ENCODE assay signal across 13 mouse cellular contexts in genomic region chr5:8425899-8426298, GRCm38 (mm10).
"Had no signal": no experiment of that assay in that cellular context is flagged by ENCODE, and none has a peak within 500 bp of the region (broad histone marks: within the 10 kb centered on the region; RNA-seq: fewer than 3 reads in every experiment).

No protein-coding gene starts in this region.

- H3K9me3 ChIP-seq: limb, embryonic 13.5 days; midbrain, embryonic 12.5 days; stomach, embryonic 15.5 days had no signal

- H3K27ac ChIP-seq: kidney, postnatal 0 days; limb, embryonic 13.5 days; liver, embryonic 14.5 days; midbrain, embryonic 12.5 days; stomach, embryonic 15.5 days had no signal

- H3K27me3 ChIP-seq: limb, embryonic 13.5 days; midbrain, embryonic 12.5 days; stomach, embryonic 15.5 days had no signal

- DNase-seq: kidney, adult 8-10 months; kidney, postnatal 4 days; left cerebral cortex, postnatal 4 days; lung, adult 18-20 months; right cerebral cortex, adult 18-20 months; right cerebral cortex, postnatal 25 days; thymus, postnatal 4 days had no signal

- H3K4me2 ChIP-seq: limb, embryonic 13.5 days; midbrain, embryonic 12.5 days; stomach, embryonic 15.5 days had no signal

- H3K4me1 ChIP-seq: stomach, embryonic 15.5 days had no signal

- ATAC-seq: midbrain, embryonic 16.5 days had no signal

- H3K36me3 ChIP-seq: midbrain, embryonic 12.5 days; stomach, embryonic 15.5 days had no signal

- H3K9ac ChIP-seq: limb, embryonic 13.5 days; liver, embryonic 14.5 days; midbrain, embryonic 12.5 days; stomach, embryonic 15.5 days had no signal

- H3K4me3 ChIP-seq: limb, embryonic 13.5 days; midbrain, embryonic 12.5 days; stomach, embryonic 15.5 days had no signal
